20 mouse cellular contexts compared by ENCODE assay signal in genomic region chr2:150013785-150014184, GRCm38 (mm10).
DNase-seq lines count a peak whose midpoint lies in the region; ATAC-seq and TF ChIP-seq lines count a peak whose summit lies in the region.
"Had no signal": no experiment of that assay in that cellular context is flagged by ENCODE, and none has a peak within 500 bp of the region (broad histone marks: within the 10 kb centered on the region; RNA-seq: fewer than 3 reads in every experiment).

No protein-coding gene starts in this region.

- no peaks in the 10 kb centered on the region for H3K9me3 ChIP-seq in hindbrain, embryonic 12.5 days (replicated peaks)
- no peaks in the 10 kb centered on the region for H3K9me3 ChIP-seq in hindbrain, embryonic 16.5 days (ENCODE audit: control insufficient read depth, low read length)
- H3K9me3 ChIP-seq in midbrain, embryonic 13.5 days: no peaks in the 10 kb centered on the region
- no peaks in the 10 kb centered on the region for H3K9me3 ChIP-seq in midbrain, postnatal 0 days (ENCODE audit: low read length)
- H3K9me3 ChIP-seq in midbrain, embryonic 14.5 days (ENCODE audit: control insufficient read depth, low read length): no peaks in the 10 kb centered on the region
- H3K9me3 ChIP-seq: embryonic facial prominence, embryonic 12.5 days; forebrain, embryonic 13.5 days; heart, embryonic 10.5 days had no signal

- no peaks in the 10 kb centered on the region for H3K27me3 ChIP-seq in hindbrain, embryonic 12.5 days
- no peaks in the 10 kb centered on the region for H3K27me3 ChIP-seq in hindbrain, embryonic 16.5 days (replicated peaks; ENCODE audit: control insufficient read depth, insufficient read depth, low read length)
- no peaks in the 10 kb centered on the region for H3K27me3 ChIP-seq in midbrain, embryonic 13.5 days
- no peaks in the 10 kb centered on the region for H3K27me3 ChIP-seq in midbrain, postnatal 0 days (ENCODE audit: insufficient read depth, low read length)
- H3K27me3 ChIP-seq in midbrain, embryonic 14.5 days (ENCODE audit: control insufficient read depth, insufficient read depth, low read length): no peaks in the 10 kb centered on the region
- H3K27me3 ChIP-seq: embryonic facial prominence, embryonic 12.5 days; forebrain, embryonic 13.5 days had no signal

- no peak for DNase-seq in midbrain, postnatal 0 days (ENCODE audit: low spot score)
- peak; percentile 30 for DNase-seq in midbrain, embryonic 14.5 days
- DNase-seq in cerebellum, adult 11-12 months: no peak
- DNase-seq in frontal cortex, adult 2 months (ENCODE audit: extremely low spot score in 1 of 2, low spot score in 1 of 2): no peak
- DNase-seq: adrenal gland, adult 8-10 months; adrenal gland, postnatal 36 days; cerebellum, adult 11 months; cerebellum, adult 9-10 months; cerebellum, postnatal 25 days; gastrocnemius, postnatal 10 days; heart, adult 18-20 months; heart, postnatal 10 days; heart, postnatal 4 days had no signal

- peak; percentile 32; the same call in 1 of the 2 replicates for ATAC-seq in hindbrain, embryonic 12.5 days (ENCODE audit: low FRiP score)
- no peak for ATAC-seq in hindbrain, embryonic 16.5 days
- peak; percentile 55 for ATAC-seq in midbrain, embryonic 13.5 days
- ATAC-seq in midbrain, postnatal 0 days (ENCODE audit: low FRiP score): no peak
- no peak for ATAC-seq in midbrain, embryonic 14.5 days (ENCODE audit: low FRiP score, low TSS enrichment)
- ATAC-seq: intestine, embryonic 16.5 days had no signal

- 33% methylated on average over 4 of the region's 4 CpGs for WGBS in hindbrain, embryonic 12.5 days
- WGBS in hindbrain, embryonic 16.5 days: 34% methylated on average over 4 of the region's 4 CpGs
- WGBS in midbrain, embryonic 13.5 days: 34% methylated on average over 4 of the region's 4 CpGs
- 26% methylated on average over 4 of the region's 4 CpGs for WGBS in midbrain, postnatal 0 days
- 23% methylated on average over 4 of the region's 4 CpGs for WGBS in midbrain, embryonic 14.5 days

- no peaks in the 10 kb centered on the region for H3K36me3 ChIP-seq in hindbrain, embryonic 12.5 days
- H3K36me3 ChIP-seq in hindbrain, embryonic 16.5 days (ENCODE audit: control insufficient read depth, insufficient read depth, low read length): no peaks in the 10 kb centered on the region
- no peaks in the 10 kb centered on the region for H3K36me3 ChIP-seq in midbrain, embryonic 13.5 days
- H3K36me3 ChIP-seq in midbrain, postnatal 0 days (ENCODE audit: insufficient read depth, low read length): no peaks in the 10 kb centered on the region
- no peaks in the 10 kb centered on the region for H3K36me3 ChIP-seq in midbrain, embryonic 14.5 days (ENCODE audit: control insufficient read depth, insufficient read depth, low read length)
- H3K36me3 ChIP-seq: embryonic facial prominence, embryonic 12.5 days; heart, embryonic 10.5 days had no signal

- H3K9ac ChIP-seq in hindbrain, embryonic 12.5 days: no peak overlapping the region
- H3K9ac ChIP-seq in hindbrain, embryonic 16.5 days (ENCODE audit: low read depth, low read length): no peak overlapping the region
- H3K9ac ChIP-seq in midbrain, embryonic 13.5 days (replicated peaks): no peak overlapping the region
- H3K9ac ChIP-seq in midbrain, postnatal 0 days (replicated peaks; ENCODE audit: low read length, poor library complexity, severe bottlenecking): no peak overlapping the region
- no peak overlapping the region for H3K9ac ChIP-seq in midbrain, embryonic 14.5 days (replicated peaks; ENCODE audit: low read length)
- H3K9ac ChIP-seq: embryonic facial prominence, embryonic 12.5 days; forebrain, embryonic 13.5 days had no signal

- no peak overlapping the region for H3K4me3 ChIP-seq in hindbrain, embryonic 12.5 days
- H3K4me3 ChIP-seq in hindbrain, embryonic 16.5 days (ENCODE audit: low read length): no peak overlapping the region
- H3K4me3 ChIP-seq in midbrain, embryonic 13.5 days (replicated peaks): no peak overlapping the region
- H3K4me3 ChIP-seq in midbrain, postnatal 0 days (ENCODE audit: low read depth, low read length): no peak overlapping the region
- H3K4me3 ChIP-seq in midbrain, embryonic 14.5 days (replicated peaks; ENCODE audit: low read depth, low read length): no peak overlapping the region
- H3K4me3 ChIP-seq: embryonic facial prominence, embryonic 12.5 days; forebrain, embryonic 13.5 days; heart, embryonic 10.5 days had no signal

- H3K27ac ChIP-seq in hindbrain, embryonic 12.5 days: peak overlapping the region; percentile 57; the same call in 1 of the 2 replicates
- H3K27ac ChIP-seq in hindbrain, embryonic 16.5 days (ENCODE audit: low read depth, low read length): no peak overlapping the region
- no peak overlapping the region for H3K27ac ChIP-seq in midbrain, embryonic 13.5 days
- no peak overlapping the region for H3K27ac ChIP-seq in midbrain, postnatal 0 days (ENCODE audit: low read depth, low read length)
- no peak overlapping the region for H3K27ac ChIP-seq in midbrain, embryonic 14.5 days (replicated peaks; ENCODE audit: low read depth, low read length)
- H3K27ac ChIP-seq: embryonic facial prominence, embryonic 12.5 days; forebrain, embryonic 13.5 days; heart, embryonic 10.5 days had no signal

- TF ChIP-seq CTCF in midbrain, postnatal 0 days (IDR thresholded peaks at IDR 0.05): no peak

- no peak overlapping the region for H3K4me2 ChIP-seq in hindbrain, embryonic 12.5 days (replicated peaks)
- H3K4me2 ChIP-seq in hindbrain, embryonic 16.5 days (ENCODE audit: low read length): no peak overlapping the region
- no peak overlapping the region for H3K4me2 ChIP-seq in midbrain, embryonic 13.5 days (replicated peaks)
- no peak overlapping the region for H3K4me2 ChIP-seq in midbrain, postnatal 0 days (ENCODE audit: low read depth, low read length, poor library complexity, severe bottlenecking)
- H3K4me2 ChIP-seq in midbrain, embryonic 14.5 days (ENCODE audit: low read length): no peak overlapping the region
- H3K4me2 ChIP-seq: embryonic facial prominence, embryonic 12.5 days; forebrain, embryonic 13.5 days had no signal

- H3K4me1 ChIP-seq in hindbrain, embryonic 12.5 days: peaks cover 15% of the 10 kb centered on the region
- H3K4me1 ChIP-seq in hindbrain, embryonic 16.5 days (ENCODE audit: control insufficient read depth, insufficient read depth, low read depth, low read length): peaks cover 10% of the 10 kb centered on the region
- peaks cover 20% of the 10 kb centered on the region for H3K4me1 ChIP-seq in midbrain, embryonic 13.5 days (replicated peaks)
- no peaks in the 10 kb centered on the region for H3K4me1 ChIP-seq in midbrain, postnatal 0 days (ENCODE audit: insufficient read depth, low read length)
- H3K4me1 ChIP-seq in midbrain, embryonic 14.5 days (ENCODE audit: control insufficient read depth, insufficient read depth, low read length): peaks cover 5% of the 10 kb centered on the region; the same call in 1 of the 2 replicates
- H3K4me1 ChIP-seq: embryonic facial prominence, embryonic 12.5 days; heart, embryonic 10.5 days had no signal

Comparison
In these comparisons a context has a peak if more than half of its experiments do, and no peak if none do; other contexts are left out.
1. ATAC-seq: peak in hindbrain, embryonic 12.5 days (single experiment) and midbrain, embryonic 13.5 days (single experiment); none in hindbrain, embryonic 16.5 days (single experiment), midbrain, postnatal 0 days (single experiment) and midbrain, embryonic 14.5 days (single experiment).